Mouse (Mus musculus): ENCODE measurements around the gene Lamp1. TPM values are rescaled to one million over a fixed set of nuclear protein-coding genes. Genes with fewer than 3 reads are reported as not detected.

The Lamp1 gene
- total RNA-seq, 2 experiments from 2014 or later: 283 to 311 TPM

DNA sequence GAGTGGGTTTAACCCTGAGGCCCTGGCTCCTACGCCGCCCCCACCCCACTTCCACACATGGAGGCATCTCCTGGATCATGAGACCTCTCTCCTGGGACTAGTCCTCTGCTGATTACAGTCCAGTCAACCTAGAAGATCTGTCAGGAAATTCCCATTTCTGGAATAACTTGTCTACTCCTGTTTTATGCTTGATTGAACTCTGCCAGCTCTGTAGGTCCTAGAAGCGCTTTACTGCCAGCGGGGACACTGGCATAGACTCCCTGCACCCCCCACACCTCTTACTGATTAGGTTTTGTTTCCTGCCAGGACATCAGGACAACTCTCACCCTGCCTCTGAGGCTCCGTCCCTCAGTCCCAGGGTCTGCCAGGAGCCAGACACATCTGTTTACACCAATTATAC is 38.5 kb downstream of the Lamp1 start:
- DNase-seq (ENCODE audit: extremely low spot score in 1 of 2, low spot score in 1 of 2): no peak

DNA sequence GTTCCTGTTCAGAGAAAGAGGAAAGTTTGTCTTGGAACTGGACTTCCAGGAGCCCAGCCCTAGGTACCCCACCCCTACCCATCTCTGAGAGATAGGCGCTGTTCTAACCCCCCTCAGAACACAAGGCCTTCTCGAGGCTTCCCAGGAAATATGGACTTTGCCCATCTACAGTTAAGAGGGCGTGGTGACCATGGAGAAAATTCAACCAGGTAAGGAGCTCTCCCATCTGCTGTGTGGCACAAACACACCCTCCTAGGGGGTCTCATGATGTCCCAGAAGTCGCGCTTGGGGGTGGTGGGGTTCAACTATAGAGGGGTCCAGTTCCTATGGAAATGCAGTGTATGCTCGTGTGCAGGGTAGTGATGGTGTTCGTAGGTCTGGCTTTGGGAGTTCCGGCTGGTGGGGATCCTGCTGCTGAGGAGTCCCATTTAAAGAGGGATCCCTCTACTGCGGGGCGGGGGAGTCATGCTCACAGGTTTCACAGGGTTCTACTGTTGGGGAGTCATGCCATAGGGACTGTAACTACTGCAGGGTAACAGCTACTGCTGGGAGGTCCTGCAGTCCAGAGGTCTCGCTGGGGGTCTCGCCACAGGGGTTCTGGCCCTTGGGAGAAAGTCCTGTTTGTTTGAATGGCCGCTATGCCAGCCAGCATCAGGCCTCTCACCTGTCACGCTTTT is 40.6 kb downstream of the Lamp1 start:
- no peak for DNase-seq (ENCODE audit: extremely low spot score in 1 of 2, low spot score in 1 of 2)

GRCm38 (mm10) chr8:13200301-13201012 is 41.5 kb downstream of the Lamp1 start, which contains the start of gene Grtp1:
Gene Grtp1 (minus strand): TSS chr8:13200620.
- DNase-seq (ENCODE audit: extremely low spot score in 1 of 2, low spot score in 1 of 2): peak in 1 of 2 experiments; percentile 44

- DNase-seq (ENCODE audit: extremely low spot score in 1 of 2, low spot score in 1 of 2): no peak
Measured at GRCm38 (mm10) chr8:13201013-13201334, 42.0 kb downstream of the Lamp1 start.

GRCm38 (mm10) chr8:13202041-13202440 is 43.1 kb downstream of the Lamp1 start:
- DNase-seq (ENCODE audit: extremely low spot score in 1 of 2, low spot score in 1 of 2): no peak

DNA sequence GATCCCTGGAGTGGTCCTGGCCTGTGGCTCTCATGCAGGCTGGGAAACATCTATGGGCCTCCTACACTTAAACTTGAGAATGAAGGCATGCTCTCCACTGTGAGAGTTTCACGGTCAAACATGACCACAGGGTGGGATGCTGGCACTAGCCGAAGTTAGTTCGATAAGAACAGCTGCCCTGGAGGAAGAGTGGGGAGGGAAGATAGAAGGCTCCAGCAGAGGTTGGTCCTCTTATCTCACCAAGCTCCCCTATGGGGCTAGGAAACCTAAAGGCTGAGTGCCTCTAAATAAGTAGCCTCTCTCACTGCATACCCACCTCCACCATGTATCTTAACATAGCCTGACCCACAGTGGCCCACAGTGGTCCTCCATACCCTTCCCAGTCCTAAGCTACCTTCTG is 43.8 kb downstream of the Lamp1 start:
- no peak for DNase-seq (ENCODE audit: extremely low spot score in 1 of 2, low spot score in 1 of 2)

GRCm38 (mm10) chr8:13203472-13203871 is 44.5 kb downstream of the Lamp1 start:
- DNase-seq (ENCODE audit: extremely low spot score in 1 of 2, low spot score in 1 of 2): no peak

DNA sequence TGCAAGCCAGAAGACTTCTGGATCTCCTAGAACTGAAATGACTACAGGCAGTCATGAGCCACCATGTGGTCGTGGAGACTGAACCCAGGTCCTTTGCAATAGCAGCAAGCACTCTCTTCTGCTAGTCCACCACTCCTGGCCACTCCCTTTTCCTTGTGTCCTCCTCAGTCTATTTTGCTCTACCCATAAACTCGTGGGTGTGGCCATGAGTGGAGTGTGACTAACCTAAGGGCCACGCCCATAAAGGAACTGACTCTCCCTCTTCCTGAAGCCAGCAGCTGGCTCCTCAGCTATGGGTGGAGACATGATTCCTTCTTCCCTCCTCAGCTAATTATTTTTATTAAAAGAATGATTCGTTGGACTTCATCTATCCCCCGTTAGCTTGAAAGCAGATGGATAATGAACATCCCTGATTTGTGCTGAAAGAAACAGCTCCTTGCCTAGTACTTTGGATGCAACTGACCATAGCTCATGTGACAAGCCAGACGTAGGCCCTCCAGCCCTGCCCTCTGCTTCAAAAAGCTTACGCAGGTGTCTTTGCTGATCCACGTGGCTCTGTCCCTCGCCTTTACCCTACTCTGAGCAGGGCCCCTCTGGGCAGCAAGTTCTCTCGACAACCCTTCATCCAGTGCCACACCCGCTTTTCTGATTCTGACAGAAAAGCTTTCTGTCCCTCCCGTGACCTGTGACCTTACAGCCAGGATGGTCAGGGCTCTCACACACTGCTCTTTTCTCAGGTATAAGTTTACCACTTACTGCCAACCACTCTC is 45.6 kb downstream of the Lamp1 start:
- no peak for DNase-seq (ENCODE audit: extremely low spot score in 1 of 2, low spot score in 1 of 2)

- DNase-seq (ENCODE audit: extremely low spot score in 1 of 2, low spot score in 1 of 2): no peak
Measured at GRCm38 (mm10) chr8:13205311-13205710, 46.4 kb downstream of the Lamp1 start.

DNA sequence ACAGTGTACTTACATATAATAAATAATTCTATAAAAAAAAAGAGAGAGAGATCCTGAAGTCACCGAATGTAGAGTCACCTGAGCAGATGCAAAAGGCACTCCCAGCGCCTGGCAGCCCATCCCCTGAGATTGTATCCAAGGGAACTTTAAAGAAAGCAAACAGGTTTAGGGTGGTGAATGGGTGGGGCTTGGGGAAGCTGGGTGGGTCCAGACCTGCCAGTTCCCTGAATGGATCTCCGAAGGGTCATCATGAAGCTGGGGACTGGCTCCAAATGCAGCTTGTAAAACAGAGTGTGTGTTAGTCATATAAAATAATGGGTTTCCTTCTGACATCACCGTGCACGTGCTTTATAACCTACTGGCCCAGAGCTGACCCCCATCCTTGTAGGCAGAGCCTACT is 47.3 kb downstream of the Lamp1 start:
- no peak for DNase-seq (ENCODE audit: extremely low spot score in 1 of 2, low spot score in 1 of 2)

GRCm38 (mm10) chr8:13208627-13209355 is 49.8 kb downstream of the Lamp1 start:
- DNase-seq (ENCODE audit: extremely low spot score in 1 of 2, low spot score in 1 of 2): no peak

DNA sequence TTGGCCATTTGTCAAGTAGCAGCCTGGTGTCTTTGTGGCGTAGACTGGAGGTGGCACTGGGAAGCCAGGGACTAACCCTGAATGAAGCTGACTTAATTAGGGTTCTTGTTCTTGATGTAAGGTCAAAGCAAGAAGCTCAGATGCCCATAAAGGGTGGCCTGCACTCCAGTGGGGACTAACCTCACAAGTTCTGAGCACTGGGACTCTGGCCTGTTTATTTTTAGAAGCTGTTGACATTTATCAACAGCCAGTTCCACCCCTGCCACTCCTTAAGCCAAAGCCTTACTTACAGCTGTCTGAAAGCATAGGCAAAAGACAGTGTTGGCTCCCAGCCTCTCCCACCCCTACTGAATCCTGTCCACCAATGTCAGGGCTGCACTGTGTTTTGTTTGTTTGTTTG is 50.8 kb downstream of the Lamp1 start:
- no peak for DNase-seq (ENCODE audit: extremely low spot score in 1 of 2, low spot score in 1 of 2)

- DNase-seq (ENCODE audit: extremely low spot score in 1 of 2, low spot score in 1 of 2): peak; percentile 77 to 93
Measured at GRCm38 (mm10) chr8:13213479-13214268, 54.7 kb downstream of the Lamp1 start.

GRCm38 (mm10) chr8:13216386-13216785 is 57.4 kb downstream of the Lamp1 start:
- no peak for DNase-seq (ENCODE audit: extremely low spot score in 1 of 2, low spot score in 1 of 2)

GRCm38 (mm10) chr8:13217093-13217492 is 58.1 kb downstream of the Lamp1 start:
- DNase-seq (ENCODE audit: extremely low spot score in 1 of 2, low spot score in 1 of 2): no peak

- no peak for DNase-seq (ENCODE audit: extremely low spot score in 1 of 2, low spot score in 1 of 2)
Measured at GRCm38 (mm10) chr8:13217986-13218385, 59.0 kb downstream of the Lamp1 start.

GRCm38 (mm10) chr8:13218441-13218840 is 59.5 kb downstream of the Lamp1 start:
- no peak for DNase-seq (ENCODE audit: extremely low spot score in 1 of 2, low spot score in 1 of 2)

GRCm38 (mm10) chr8:13224426-13224825 is 65.5 kb downstream of the Lamp1 start:
- DNase-seq (ENCODE audit: extremely low spot score in 1 of 2, low spot score in 1 of 2): no peak
